Mouse (Mus musculus): ENCODE data around the gene Arhgef40.

Arhgef40 gene

DNA sequence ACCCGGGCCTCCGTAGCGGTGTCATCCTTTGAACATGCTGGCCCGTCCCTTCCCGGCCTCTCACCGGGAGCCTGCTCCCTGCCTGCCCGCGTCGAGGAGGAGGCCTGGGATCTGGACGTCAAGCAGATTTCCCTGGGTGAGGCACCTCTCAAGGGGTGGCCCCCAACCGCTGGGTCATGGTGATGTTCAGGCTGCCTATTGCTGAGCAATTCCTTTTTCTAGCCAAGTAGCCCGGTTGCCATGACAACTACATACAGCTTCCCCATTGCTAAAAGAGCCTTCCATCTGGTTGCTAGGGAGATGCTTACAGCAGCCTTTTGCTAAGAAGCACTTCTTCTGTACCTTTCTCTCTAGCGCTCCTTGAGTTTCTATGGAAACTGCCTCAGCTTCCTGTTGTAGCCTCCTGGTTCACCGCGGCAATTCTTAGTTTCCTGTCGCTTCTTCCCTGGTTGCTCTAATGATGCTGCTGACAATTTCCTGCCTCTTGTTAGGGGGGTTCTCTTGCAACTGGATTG is 19.5 kb downstream of the Arhgef40 start:
- peak in 1 of 2 experiments; percentile 48 for DNase-seq

DNA sequence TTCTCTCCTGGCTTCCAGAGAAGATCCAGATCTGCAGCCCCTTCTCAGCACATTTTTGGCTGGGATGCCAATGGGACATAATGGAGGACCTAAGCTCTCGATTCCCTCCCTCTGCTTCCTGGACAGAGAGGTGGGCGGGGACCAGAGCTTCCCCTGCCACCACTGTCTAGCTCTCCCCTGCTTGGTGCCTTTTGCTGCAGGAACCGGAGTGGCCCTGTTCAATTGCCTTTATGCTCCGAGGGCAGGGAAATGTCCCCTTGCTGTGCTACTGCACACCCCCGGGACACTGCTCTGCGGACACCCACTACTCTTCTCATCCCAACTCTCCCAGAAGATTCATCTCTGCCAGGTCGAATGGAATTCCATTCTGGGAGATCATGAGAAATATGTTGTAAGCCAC is 20.6 kb downstream of the Arhgef40 start:
- no peak for DNase-seq

DNA sequence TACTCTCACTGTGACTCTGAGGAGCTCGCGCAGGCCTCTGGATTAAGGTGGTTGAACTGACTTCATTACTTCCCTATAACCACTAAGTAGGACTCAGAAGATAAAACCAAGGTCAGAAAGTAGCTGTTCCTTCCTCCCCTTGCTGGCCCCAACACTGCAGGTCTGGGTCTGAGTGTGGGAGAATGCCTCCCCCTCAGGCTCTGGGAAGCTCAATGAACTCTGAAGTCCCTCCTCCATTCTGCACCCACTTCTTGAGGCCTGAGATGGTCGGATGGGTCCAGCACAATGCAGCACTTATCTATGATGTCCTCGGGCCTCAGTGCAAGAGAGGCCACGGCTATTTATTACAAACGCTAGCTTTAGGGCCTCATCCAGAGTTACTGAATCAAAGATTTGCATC is 21.1 kb downstream of the Arhgef40 start:
- DNase-seq, result no peak

DNA sequence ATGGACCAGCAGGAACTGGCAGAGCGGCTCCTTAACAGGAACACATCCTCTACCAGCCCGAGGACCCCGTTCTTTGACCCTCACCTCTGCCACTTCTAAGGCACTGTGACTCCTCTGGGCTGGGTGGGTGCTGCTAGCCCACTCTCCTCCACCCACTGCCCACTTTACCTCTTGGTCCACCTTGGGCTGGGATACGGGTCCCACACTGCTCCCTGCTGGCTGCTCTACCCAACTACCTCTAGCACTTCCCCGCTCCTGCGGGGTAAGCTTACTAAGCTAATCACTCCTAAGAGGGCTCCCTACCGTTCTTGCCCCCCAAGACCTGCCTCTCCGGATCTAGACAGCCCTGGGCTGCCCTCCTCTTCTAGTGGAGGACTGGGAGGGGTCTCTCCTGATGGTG is 21.7 kb downstream of the Arhgef40 start:
- DNase-seq, result no peak

DNA sequence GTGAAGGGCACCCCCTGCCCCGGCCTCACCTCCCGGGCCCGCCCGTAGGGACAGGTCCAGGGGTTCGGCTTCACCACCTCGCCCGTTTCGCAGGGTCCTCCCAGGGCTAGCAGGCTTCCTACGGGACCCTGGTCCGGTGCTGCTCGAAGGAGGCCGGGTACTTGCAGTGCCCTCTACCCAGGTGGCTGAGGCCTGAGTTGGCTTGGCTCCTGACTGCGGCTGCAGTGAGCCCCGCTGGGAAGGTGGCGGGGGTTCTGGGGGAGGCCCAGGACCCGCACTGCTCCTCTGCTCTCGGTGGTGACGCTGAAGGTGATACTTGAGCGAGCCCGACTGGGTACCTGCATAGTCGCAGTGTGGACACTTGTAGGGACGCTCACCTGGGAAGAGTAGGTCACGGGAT is 22.3 kb downstream of the Arhgef40 start:
- no peak for DNase-seq

DNA sequence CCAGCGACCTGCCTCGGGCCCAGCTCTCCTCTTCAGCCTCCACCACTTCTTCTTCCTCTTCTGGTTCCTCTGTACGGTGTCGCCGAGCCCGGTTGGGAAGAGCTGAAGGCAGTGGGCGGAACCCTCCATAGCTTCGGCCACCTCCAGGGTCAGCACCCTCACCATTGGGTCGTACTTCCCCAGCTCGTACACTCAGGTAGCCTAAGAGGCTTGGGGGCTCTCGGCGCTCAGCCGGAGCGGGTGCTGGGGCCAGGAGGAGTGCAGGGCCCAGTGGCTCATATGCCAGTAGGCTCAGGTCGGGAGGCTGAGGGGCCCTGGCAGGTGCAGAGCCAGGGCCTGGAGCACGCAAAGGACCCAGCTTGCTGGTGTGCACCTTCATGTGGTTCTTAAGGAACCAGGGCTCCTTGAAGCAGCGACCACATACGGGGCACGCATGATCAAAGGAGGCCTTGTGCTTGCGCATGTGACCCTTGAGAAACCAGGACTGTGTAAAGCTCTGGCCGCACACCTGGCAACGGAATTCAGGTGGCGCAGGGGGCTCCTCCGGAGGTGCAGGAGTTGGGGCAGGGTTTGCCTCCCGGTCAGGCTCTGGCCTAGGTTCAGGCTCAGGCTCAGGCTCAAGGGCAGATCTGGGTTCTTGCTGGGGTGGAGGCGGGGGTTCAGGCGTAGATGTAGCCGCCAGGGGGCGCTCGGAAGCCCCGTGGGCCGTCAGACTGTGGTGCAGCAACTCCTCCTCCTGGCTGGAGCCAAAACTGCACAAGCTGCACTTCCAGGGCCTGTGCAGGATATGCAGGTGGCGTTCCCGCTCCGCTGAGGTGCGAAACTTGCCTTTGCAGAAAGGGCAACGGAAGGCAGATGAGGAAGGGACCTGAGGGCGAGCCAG is 24.0 kb downstream of the Arhgef40 start:
- peak; percentile 95 to 97 for DNase-seq

DNA sequence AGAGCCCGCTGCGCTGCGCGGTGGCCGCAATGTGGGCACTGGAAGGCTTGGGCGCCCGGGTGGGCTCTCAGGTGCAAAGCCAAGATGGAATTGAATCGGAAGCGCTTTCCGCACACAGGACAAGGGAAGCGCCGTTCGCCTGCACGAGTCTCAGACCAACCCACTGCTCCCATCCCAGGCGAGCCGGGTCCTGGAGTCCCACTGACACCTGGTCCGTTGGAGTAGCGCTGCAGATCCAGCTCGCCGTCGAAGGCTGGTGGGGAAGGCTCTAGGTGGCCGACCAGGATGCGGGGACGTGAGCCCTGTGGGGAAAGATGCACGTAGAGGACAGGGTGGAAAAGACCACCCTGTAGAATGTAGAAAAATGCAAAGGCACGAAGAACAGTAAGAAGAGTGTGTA is 24.8 kb downstream of the Arhgef40 start:
- no peak for DNase-seq

DNA sequence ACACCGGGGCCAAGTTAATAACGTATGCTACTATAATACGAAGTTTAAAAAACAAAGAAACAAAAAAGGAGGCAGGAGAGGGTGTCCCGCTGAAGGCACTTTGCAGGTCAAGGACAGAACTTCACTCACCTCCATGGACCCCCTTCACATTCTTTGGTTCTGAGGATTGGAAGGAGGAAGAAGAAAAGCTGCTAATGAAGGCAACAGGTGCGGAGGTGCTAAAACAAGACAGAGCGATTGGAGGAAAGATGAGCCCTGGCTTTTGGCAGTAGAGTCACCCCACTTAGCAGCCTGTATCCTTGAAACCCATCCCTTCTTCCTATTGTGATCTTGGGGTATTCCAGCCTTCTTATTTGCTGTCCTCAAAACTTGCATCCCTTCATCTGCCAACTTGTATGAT is 25.3 kb downstream of the Arhgef40 start:
- DNase-seq, result no peak

DNA sequence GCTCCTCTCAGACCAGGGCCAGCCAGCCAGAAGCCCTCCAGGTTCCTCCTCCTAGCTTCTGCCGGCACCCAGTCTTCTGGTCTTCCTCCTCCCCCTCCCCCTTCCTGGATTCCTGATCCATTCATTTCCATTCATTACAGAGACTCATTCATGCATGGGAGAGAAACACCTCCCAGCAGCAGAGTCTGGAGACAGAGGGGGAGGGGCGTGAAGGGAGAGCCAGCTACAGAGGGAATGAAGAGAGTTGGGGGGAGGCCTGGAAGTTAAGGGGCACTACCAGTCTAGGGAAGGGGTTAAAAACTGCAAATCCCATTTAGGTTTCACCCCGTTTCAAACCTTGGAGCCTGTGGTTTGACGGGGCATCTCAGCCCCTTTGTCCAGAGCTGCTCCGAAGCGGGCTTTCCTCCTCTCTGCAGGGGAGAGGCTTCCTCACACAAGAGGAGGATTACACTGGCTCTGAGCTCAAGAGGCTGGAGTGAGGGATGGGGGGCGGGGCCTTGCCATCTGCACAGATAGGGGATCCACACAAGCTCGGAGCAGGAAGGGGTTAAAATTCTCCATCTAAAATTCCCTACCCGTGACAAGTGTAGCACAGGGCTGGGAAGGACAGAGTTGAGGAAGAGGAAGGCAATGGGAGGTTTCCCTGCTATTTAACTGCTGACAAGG is 26.1 kb downstream of the Arhgef40 start:
- peak; percentile 61 to 62 for DNase-seq

DNA sequence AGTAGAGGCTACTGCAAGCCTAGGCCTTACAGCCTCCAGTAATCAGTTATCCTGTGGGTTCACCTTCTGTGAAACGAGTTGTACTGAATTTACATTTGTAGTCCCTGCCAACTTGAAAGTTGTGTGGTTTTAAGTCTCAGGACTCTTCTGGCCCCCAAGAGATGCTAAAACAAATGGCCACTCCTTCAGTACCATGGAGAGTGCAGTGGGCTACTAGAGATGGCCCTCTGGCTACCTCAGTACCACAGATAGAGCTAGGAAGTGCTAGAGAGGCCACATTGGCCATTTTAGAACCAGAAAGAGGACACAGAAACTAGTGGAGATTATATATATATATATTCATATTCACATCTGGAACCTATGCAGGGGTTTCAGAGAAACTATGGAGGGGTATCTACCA is 27.2 kb downstream of the Arhgef40 start:
- DNase-seq, result no peak

DNA sequence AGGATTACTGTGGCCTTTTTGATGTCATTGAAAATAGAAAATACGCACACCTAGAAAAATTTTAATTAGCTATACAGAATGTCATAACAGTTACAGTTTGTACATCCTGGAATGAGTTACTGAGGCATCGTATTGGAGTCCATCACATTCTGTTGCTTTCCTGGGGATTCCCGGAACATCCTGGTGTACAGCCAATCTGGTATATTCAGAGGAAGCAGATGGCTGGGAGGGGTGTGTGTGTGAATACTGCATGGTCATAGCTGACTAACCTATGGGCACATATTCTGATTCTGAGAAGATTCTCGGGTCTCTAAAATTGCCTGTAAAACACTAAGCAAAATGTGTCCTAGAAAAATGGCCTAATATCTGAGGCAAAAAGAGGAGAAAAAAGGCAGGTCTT is 27.6 kb downstream of the Arhgef40 start:
- peak; percentile 83 to 91 for DNase-seq

DNA sequence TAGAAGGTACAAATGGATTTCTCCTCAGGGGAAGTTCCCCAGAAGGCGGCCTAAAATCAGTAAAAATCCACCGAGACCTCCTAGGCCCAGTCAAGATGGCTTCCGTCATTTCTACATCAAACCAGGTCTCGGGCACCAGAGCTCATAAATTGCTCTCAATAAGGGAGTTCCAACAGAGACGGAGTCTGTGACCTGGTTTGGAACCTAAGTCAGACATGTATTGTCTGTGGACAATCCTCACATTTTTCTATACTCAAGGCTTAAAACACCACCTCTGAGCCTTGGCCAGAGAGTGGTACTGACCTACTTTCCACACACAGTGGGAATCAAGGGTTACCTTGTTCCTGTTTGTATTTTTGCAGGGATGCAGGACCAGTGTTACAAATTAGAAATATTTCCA is 28.0 kb downstream of the Arhgef40 start:
- DNase-seq, result peak; percentile 10 to 56

DNA sequence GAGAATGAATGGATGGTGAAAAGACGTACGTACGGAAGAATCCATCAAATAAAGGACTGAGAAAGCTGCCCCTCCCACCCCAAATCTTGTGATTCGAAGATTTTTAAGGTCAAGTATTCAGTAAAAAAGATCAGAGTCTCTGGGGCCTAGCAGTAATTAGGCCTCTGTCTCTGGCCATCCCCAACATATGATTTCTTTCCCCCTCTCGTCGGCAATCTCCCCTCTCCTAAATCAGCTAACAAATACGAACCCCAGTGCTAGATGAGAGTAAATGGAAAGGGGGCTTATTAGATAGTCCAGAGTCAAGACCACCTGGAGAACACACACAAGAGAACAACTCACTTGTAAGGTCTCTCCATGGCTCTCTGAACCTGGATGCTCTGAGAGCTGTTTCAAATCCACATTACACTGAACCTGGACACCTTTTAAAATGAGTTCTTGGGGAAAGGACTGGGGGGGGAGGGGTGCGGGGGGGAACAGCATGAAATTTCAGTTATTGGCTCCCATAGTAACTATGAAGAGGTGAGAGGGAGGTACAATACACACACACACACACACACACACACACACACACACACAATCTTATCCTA is 28.6 kb downstream of the Arhgef40 start:
- DNase-seq, result no peak

DNA sequence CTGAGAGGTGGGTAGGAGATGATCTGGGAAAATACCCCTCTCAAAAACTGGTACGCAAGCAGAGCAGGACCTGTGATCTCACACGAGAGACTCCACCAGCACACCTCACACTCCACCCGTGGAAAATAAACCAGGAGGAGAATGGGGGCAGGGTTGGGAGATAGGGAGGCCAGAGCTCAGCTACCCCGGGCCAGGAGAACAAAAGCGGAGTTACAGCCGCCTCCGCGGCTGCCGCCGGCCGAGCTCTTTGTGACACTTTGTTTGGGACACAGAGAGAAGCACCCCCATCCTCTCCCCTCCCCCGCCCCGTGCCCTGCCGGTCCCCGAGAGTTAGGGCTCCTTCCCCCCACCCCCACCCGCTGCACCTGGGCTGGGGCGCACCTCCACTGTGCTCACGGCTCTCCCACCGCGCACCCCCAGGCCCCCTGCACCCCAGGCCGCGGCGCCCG is 29.3 kb downstream of the Arhgef40 start:
- peak; percentile 60 to 65 for DNase-seq

DNA sequence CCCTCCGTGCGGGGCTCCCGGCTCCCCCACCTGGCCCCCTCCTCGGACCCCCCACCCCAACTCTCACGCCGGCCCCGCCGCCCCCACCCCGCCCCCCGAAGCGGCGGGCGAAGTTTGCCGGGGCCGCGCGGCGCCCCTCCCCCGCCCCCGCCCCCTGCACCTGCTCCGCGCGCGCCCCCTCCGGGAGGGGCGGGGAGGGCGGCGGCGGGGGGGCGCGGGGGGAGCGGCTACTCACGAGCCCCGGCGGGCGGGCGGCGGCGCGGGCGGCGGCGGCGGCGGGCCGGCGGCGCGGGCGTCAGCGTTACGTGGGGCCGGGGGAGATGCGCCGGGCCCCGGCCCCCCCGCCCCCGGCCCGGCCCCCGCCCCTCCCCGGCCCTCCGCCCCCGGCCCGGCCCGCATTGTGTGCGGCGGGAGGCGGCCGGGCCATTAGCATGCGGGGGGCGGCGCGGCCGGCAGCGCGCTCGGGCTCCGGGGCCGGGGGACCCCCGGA is 29.8 kb downstream of the Arhgef40 start:
- DNase-seq, result no peak

DNA sequence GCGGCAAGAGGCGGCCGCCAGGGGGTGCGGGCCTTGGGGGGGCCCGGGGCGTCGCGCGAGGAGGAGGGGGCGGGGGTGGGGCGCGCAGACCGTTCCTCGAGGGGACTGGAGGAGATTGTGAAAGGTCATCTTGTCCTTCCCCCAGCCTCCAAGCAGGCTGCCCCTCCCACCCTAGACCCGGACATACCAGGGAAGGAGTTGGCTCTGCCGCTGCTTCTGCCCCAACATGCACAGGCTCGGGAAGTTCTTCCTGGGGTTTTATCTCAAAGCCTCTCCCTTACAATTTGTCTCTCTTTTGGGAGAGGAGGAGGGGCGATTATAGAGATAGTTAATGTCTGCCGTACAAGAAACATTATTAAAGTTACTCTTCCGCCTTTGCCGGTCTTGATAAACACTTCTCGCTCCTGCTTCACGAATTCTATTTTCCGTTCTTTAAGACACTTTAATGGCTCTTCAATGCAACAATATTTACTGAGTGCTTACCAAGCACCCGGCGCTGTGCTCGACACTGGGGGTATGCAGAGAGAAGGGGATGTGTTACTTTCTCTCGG is 30.3 kb downstream of the Arhgef40 start:
- peak; percentile 57 to 61 for DNase-seq

DNA sequence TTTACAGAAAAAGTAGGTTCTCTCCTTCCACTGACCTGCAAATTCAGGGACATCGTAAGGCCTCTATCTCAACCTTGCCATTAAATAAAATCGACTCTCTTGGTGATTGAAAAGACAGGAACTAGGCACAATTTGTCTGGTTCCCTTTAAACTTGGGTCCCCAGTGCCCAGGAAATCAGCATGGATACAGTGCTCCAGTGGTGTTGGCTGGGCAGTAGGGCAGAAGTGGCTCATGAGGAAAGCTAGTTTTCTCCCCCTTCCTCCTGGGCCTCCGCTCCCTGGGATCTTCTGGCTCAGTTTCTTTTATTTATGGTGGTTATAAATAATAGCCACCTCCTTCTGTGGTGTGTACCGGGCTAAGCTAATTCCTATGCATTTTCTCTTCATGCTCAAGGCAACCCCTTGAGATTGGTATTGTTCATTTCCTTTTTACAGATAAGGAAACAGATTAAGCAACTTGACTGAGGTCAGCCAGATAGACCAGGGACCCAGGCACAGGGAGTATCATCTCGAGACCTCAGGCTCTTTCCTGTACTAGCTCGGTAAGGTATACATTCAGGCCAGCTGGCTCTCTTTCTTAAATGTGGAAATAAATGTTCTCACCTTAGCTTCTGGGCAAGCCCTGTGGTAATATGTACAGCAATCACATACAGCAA is 31.1 kb downstream of the Arhgef40 start, which contains the start of gene Tmem253:
TSS of gene Tmem253 (plus strand) at position 214 of the 656 bp plus-strand sequence.
- DNase-seq, result peak in 1 of 2 experiments; percentile 18

DNA sequence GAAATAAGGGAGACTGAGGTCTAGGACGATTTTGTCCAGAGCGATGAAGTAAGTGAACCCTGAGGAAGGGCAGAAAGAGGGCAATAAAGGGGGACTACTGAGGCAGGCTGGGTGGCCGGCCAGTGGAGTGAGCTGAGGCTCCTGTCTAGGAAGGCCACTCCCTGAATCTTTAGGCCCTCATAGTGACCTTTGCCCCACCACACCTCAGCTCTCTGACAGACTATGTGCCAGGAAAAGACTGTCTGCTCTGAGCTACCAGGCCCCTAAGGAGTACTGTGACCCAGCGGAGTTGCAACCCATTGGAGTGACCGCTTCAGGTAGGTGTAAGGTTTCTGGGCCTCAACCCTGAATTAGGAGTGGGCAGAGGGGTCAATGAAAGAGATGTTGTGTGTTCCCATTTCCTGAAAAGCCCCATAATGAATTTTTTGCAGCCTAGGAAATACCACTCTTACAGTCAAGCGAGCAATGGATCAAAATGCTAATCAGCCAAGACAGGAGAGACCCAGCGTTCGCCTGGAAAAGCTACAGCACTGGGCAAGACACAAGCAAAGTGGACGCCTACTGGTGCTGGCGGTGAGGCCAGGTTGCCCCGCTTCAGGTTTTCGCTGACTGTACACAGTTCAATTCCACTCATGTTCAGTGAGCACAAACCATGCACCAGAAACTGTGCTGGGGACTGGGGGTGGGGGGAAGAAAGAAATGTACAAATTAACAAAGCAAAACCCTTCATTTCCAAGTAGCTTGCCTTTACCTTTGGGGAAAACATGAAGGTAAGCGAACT is 32.3 kb downstream of the Arhgef40 start:
- peak in 1 of 2 experiments; percentile 20 for DNase-seq

DNA sequence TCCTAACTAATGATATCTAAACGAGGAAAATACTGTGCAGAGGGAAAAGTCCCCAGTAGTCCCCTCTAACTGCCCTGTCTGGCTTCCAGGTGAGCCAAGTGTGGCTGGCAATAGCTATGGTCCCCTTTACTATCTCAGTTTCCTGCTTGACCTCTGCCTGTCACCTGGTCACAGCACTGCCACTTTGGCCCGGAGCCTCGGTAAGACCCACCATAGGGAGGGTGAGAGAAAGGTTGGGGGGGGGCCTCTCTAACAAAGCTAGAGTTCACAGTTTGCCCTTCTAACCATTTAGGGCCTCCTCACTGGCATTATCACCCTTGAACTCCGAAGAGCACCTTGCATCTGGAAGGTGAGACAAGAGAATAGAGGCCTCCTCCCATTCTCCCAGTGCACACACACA is 33.1 kb downstream of the Arhgef40 start:
- no peak for DNase-seq

DNA sequence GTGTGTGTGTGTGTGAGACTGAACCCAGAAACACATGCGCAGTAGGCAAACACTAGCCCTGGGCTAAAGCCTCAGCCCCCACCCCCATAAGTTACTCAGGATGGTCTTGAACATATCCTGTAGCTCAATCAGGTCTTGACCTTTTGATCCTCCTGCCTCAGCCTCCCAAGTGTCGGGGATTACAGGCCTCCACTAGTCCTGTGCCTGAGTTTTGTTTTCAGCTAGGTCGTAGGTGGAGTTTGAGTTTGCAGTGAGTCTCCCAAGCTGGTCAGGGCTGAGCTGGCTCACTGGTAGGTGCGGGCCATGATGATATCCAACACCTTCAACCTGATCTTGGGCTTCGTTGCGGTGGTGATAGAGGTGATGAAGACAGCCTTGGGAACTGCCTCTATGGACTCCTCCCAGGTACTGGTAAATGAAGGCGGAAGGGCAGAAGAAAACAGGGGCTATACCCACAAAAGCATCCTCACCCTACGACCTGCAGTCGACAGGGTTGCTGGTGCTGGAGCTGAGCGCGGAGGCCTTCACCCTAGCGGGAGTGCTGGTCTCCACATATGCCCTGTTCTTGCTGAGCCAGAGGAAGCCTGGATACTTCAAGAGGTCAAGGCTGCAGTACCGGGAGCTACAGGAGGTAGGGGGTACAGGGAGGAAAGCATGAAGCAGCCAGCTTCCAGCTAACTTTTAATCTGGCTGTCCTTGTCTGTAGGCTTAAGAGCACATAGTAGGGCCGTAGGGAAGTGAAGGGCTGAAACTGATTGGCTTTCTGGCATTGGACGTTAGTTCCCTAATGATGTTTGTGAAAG is 33.9 kb downstream of the Arhgef40 start:
- peak in 1 of 2 experiments; percentile 20 for DNase-seq
